Mouse (Mus musculus) lung, postnatal 0 days (tissue): ENCODE results near the gene Nacc2. TPM values are rescaled to one million over a fixed set of nuclear protein-coding genes. Genes with fewer than 3 reads are reported as not detected.

ENCODE experiments used
- ATAC-seq: fragments of 200-750 bp; cut with Nextera tagmentation; 2 replicates; pipeline ENCODE4 v1.8.0; 2017; ENCODE audit warnings: moderate library complexity
- DNase-seq: peaks from one replicate; pipeline ENCODE4 v3.0.0-alpha.2; 2016; ENCODE audit warnings: low spot score
- H3K27ac ChIP-seq: fragments of 300-500 bp; sonication (generic); 2 replicates; pipeline ENCODE4 v1.5.1; 2014; ENCODE audit warnings: antibody characterized with exemption, mild to moderate bottlenecking, low read length, mixed read lengths
- H3K27me3 ChIP-seq: fragments of 300-500 bp; sonication (generic); replicated peaks from 2 replicates; pipeline ENCODE4 v1.6.1; 2014; ENCODE audit warnings: low read length, mixed read lengths; ENCODE audit not compliant: insufficient read depth
- H3K36me3 ChIP-seq: fragments of 300-500 bp; sonication (generic); 2 replicates; pipeline ENCODE4 v1.6.1; 2014; ENCODE audit warnings: low read length, mixed read lengths; ENCODE audit not compliant: insufficient read depth
- H3K4me1 ChIP-seq: fragments of 300-500 bp; sonication (generic); 2 replicates; pipeline ENCODE4 v1.6.1; 2014; ENCODE audit warnings: antibody characterized with exemption, low read depth, low read length, mixed read lengths; ENCODE audit not compliant: insufficient read depth
- H3K4me2 ChIP-seq: fragments of 300-500 bp; sonication (generic); replicated peaks from 2 replicates; pipeline ENCODE4 v1.6.1; 2014; ENCODE audit warnings: low read depth, mild to moderate bottlenecking, low read length, moderate library complexity, mixed read lengths
- H3K4me3 ChIP-seq: fragments of 300-500 bp; sonication (generic); 2 replicates; pipeline ENCODE4 v1.5.1; 2014; ENCODE audit warnings: low read depth, low read length
- H3K9ac ChIP-seq: fragments of 300-500 bp; sonication (generic); replicated peaks from 2 replicates; pipeline ENCODE4 v1.6.1; 2014; ENCODE audit warnings: low read depth, mild to moderate bottlenecking
- H3K9me3 ChIP-seq: fragments of 300-500 bp; sonication (generic); 2 replicates; pipeline ENCODE4 v1.6.1; 2016; ENCODE audit warnings: low read length, mixed read lengths
- CTCF ChIP-seq: IDR thresholded peaks from 2 replicates; pipeline ENCODE4 v1.5.1; 2016; ENCODE audit warnings: antibody characterized with exemption, mild to moderate bottlenecking
- EP300 ChIP-seq: IDR thresholded peaks from 2 replicates; pipeline ENCODE4 v1.6.1; 2016; ENCODE audit warnings: antibody characterized with exemption, mild to moderate bottlenecking, control low read depth
- WGBS: fragments of 180-500 bp; shearing (Covaris S2); extraction: QIAGEN DNeasy Blood & Tissue Kit; methylation state at CpG from one replicate; pipeline ENCODE4 v1.1.7; 2014; 5-methylcytosine and 5-hydroxymethylcytosine counted together
- polyA plus RNA-seq: library from polyadenylated mRNA; unstranded; fragments of >200 nt; fragmentation: Nextera tagmentation; extraction: Ambion mirVana; gene quantifications from 2 replicates; pipeline ENCODE4 v1.2.1, GENCODE M21; 2015

Nacc2 gene
- polyA plus RNA-seq, 1 experiment from 2014 or later: 7.1 TPM

GRCm38 (mm10) chr2:26055747-26056102 lies 67.3 kb downstream of the Nacc2 start:
- Histone ChIP-seq H3K27me3 (no peaks in the 10 kb centered on the region), H3K9me3 (no peaks in the 10 kb centered on the region), H3K4me3 (no peak overlapping the region), H3K4me2 (no peak overlapping the region), H3K36me3 (no peaks in the 10 kb centered on the region), H3K27ac (no peak overlapping the region), H3K4me1 (no peaks in the 10 kb centered on the region), H3K9ac (no peak overlapping the region)
- DNase-seq (no peak), ATAC-seq (no peak)
- 36% methylated on average over 2 of the region's 2 CpGs for WGBS
- TF ChIP-seq CTCF: no peak
- TF ChIP-seq EP300: no peak

DNA sequence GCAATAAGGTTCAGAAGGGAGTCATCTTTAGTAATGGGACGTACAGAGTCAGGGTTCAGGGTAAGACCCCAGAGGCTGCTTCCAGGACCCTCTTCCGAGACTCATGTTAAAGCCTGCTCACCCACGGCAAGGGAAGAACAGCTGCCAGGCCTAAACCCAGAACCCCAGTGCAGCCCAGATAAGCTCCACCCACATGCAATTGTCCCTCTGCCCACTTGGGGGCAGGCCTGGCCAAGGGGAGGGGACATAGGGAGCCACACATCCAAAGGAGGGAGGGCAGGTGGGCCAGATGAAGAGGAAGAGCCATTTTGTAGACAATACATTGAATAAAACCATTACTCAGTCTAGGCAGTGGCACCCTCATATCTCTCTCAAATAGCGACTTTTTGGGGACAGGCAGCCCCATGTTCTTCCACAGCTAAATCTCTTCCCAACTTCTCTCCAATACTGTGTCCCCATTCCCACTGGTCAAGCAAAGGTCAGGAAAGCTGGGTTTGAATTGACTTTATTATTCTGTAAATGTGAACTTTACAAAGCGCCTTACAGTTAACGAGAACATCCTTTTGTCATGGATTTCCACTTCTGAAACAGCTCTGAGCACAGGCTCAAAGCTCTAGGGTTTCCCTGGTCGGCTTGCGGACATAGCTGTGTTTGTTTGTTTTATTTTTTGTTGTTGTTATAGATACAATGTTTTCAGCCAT lies 67.8 kb downstream of the Nacc2 start:
- Histone ChIP-seq H3K36me3 (no peaks in the 10 kb centered on the region), H3K27ac (no peak overlapping the region), H3K9ac (no peak overlapping the region), H3K9me3 (no peaks in the 10 kb centered on the region), H3K4me2 (no peak overlapping the region), H3K4me1 (no peaks in the 10 kb centered on the region), H3K4me3 (no peak overlapping the region), H3K27me3 (no peaks in the 10 kb centered on the region)
- TF ChIP-seq CTCF: peak; percentile 95
- no peak for TF ChIP-seq EP300
- WGBS: 42% methylated on average over 8 of the region's 8 CpGs
- peak; percentile 84 for ATAC-seq
- peak; percentile 85 for DNase-seq

DNA sequence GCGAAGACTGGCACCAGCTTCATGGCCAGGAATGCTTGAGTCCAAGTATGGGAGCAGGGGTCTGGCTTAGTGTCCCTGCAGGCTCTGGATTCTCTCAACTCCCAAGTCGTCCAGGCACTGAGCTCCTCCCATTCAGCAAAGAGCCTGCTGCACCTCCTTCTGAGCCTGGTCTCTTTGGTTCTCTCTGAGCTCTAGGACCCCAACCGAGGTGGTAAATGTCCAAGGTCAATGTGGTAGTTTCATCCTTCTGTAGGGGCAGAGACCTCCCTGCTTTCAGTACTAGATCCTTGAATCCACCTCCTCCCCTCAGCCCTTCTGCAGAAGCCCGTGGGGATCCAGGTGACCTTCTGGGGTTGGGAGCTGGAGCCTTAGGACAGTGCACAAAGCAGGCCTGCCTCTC lies 70.2 kb downstream of the Nacc2 start:
- TF ChIP-seq CTCF (no peak), EP300 (no peak)
- Histone ChIP-seq H3K4me3 (no peak overlapping the region), H3K4me1 (no peaks in the 10 kb centered on the region), H3K9me3 (no peaks in the 10 kb centered on the region), H3K4me2 (no peak overlapping the region), H3K27me3 (no peaks in the 10 kb centered on the region), H3K36me3 (no peaks in the 10 kb centered on the region), H3K9ac (no peak overlapping the region), H3K27ac (no peak overlapping the region)
- ATAC-seq: no peak
- no peak for DNase-seq
- WGBS: 34% methylated on average over 4 of the region's 4 CpGs

DNA sequence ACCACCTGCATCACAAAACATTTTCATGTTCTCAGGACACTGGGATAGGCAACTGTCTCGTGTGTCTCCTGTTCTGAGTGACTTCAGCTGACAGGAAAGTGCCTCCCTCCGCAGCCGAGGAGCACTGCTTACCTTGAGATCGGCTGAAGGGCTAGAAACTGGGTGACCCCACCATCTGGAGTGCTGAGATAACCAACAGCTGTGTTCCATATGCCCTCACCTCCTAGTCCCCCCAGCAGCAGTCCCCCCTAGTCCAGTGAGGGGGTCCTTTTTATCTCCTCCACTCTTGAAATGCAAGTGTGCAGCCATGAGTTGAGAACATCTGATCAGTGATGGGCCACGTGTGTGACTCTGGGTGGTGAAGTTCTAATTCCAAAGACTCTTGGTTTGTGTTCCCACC lies 74.2 kb downstream of the Nacc2 start:
- no peaks in the 10 kb centered on the region for H3K36me3 ChIP-seq
- no peak overlapping the region for H3K27ac ChIP-seq
- H3K4me1 ChIP-seq: no peaks in the 10 kb centered on the region
- H3K4me2 ChIP-seq: no peak overlapping the region
- DNase-seq: no peak
- no peak overlapping the region for H3K9ac ChIP-seq
- no peaks in the 10 kb centered on the region for H3K9me3 ChIP-seq
- WGBS: 29% methylated on average over 5 of the region's 5 CpGs
- no peak for ATAC-seq
- TF ChIP-seq CTCF (no peak), EP300 (no peak)
- H3K4me3 ChIP-seq: no peak overlapping the region
- H3K27me3 ChIP-seq: no peaks in the 10 kb centered on the region

DNA sequence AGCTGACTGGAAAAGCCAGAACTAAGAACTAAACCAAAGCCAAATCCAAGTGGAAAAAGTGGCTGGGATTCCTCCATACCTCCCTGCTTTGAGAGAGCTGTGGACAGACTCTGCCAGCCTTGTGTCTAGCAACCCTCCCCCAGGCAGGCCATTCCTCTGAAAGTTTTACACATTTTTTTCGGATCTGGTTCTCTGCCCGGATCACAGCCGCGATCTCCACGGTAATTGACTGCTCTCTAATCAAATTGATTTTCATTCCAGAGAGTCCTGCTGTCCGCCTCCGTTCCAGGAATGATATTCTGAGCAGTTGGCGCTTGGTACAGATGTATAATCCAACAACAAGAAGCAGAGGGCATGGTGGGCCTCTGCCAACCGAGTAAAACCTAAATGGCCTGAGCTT lies 78.8 kb downstream of the Nacc2 start:
- H3K4me1 ChIP-seq: peaks cover 2% of the 10 kb centered on the region; the same call in 1 of the 2 replicates
- H3K9ac ChIP-seq: no peak overlapping the region
- no peaks in the 10 kb centered on the region for H3K27me3 ChIP-seq
- H3K36me3 ChIP-seq: no peaks in the 10 kb centered on the region
- DNase-seq (no peak), ATAC-seq (no peak)
- H3K27ac ChIP-seq: no peak overlapping the region
- H3K4me3 ChIP-seq: no peak overlapping the region
- WGBS: 75% methylated on average over 9 of the region's 9 CpGs
- H3K4me2 ChIP-seq: no peak overlapping the region
- no peaks in the 10 kb centered on the region for H3K9me3 ChIP-seq
- TF ChIP-seq CTCF (no peak), EP300 (no peak)

DNA sequence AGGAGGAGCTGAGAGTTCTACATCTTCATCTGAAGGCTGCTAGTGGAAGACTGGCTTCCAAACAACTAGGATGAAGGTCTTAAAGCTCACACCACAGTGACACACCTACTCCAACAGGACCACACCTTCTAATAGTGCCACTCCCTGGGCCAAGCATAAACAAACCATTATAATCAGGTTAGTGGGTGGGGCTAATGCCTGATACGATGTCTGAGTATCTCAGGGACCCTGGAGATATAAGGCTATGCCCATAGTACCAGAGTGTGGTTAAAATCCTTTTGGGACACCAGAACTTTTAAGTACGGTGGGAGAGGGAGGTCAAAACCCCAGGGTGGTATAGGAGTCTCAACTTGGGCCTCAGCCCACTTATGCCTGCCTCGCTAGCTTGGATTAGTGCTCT lies 80.4 kb downstream of the Nacc2 start:
- no peak for TF ChIP-seq CTCF
- TF ChIP-seq EP300: no peak
- H3K4me2 ChIP-seq: no peak overlapping the region
- 79% methylated on average over 3 of the region's 3 CpGs for WGBS
- ATAC-seq (no peak), DNase-seq (no peak)
- no peak overlapping the region for H3K27ac ChIP-seq
- peaks cover 2% of the 10 kb centered on the region; the same call in 1 of the 2 replicates for H3K4me1 ChIP-seq
- H3K4me3 ChIP-seq: no peak overlapping the region
- no peaks in the 10 kb centered on the region for H3K27me3 ChIP-seq
- H3K9me3 ChIP-seq: no peaks in the 10 kb centered on the region
- H3K9ac ChIP-seq: no peak overlapping the region
- H3K36me3 ChIP-seq: no peaks in the 10 kb centered on the region
